In genomic region chr12:73096177-73096576, GRCm38 (mm10) we compare ENCODE assay signal across 7 mouse cellular contexts. TPM values are rescaled to one million over a fixed set of nuclear protein-coding genes. Genes with fewer than 3 reads are reported as not detected.
"Had no signal": no experiment of that assay in that cellular context is flagged by ENCODE, and none has a peak within 500 bp of the region (broad histone marks: within the 10 kb centered on the region; RNA-seq: fewer than 3 reads in every experiment).

No protein-coding gene starts in this region.

RNA-seq across cellular contexts. Expression of gene Six4, which starts 17.1 kb away (rescaled TPM):
- total RNA-seq: hematopoietic stem cell, adult 5-6 weeks had no signal

RNA-seq across cellular contexts. Expression of gene Six1, which starts 42.5 kb away (rescaled TPM):
- total RNA-seq: hematopoietic stem cell, adult 5-6 weeks; layer of hippocampus, postnatal 25 days had no signal
- polyA plus RNA-seq: inflammation-experienced regulatory T-cells, adult 6 months; intestine, embryonic 14.5 days; intestine, embryonic 16.5 days; intestine, postnatal 0 days; large intestine, adult 2 months had no signal
